Mouse (Mus musculus): ENCODE measurements around the gene Ctsd. TPM values are rescaled to one million over a fixed set of nuclear protein-coding genes. Genes with fewer than 3 reads are reported as not detected.

Ctsd gene
- polyA plus RNA-seq, 1 experiment from 2014 or later: 323 TPM

GRCm38 (mm10) chr7:142385742-142386403 lies 2.0 kb downstream of the Ctsd start:
- WGBS: 87% methylated on average over 3 of the region's 3 CpGs
- no peak overlapping the region for H3K9ac ChIP-seq

GRCm38 (mm10) chr7:142384306-142384705 lies 3.5 kb downstream of the Ctsd start:
- Histone ChIP-seq H3K27me3 (replicated peaks) (no peaks in the 10 kb centered on the region), H3K36me3 (peaks cover 50% of the 10 kb centered on the region), H3K9ac (no peak overlapping the region), H3K4me2 (no peak overlapping the region), H3K9me3 (no peaks in the 10 kb centered on the region), H3K27ac (no peak overlapping the region), H3K4me3 (replicated peaks) (no peak overlapping the region), H3K4me1 (peaks cover 17% of the 10 kb centered on the region)
- ATAC-seq (ENCODE audit: insufficient read depth, low FRiP score, low read depth): no peak
- 82% methylated on average over 10 of the region's 10 CpGs for WGBS

More at GRCm38 (mm10) chr7:142385742-142386403, 2.0 kb downstream of the Ctsd start:
- peaks cover 17% of the 10 kb centered on the region for H3K4me1 ChIP-seq
- peak overlapping the region; percentile 78 for H3K4me2 ChIP-seq
- H3K9me3 ChIP-seq: no peaks in the 10 kb centered on the region
- H3K27ac ChIP-seq: no peak overlapping the region
- H3K36me3 ChIP-seq: peaks cover 35% of the 10 kb centered on the region
- peak overlapping the region; percentile 85 for H3K4me3 ChIP-seq (replicated peaks)
- ATAC-seq (ENCODE audit: insufficient read depth, low FRiP score, low read depth): no peak
- H3K27me3 ChIP-seq (replicated peaks): no peaks in the 10 kb centered on the region

GRCm38 (mm10) chr7:142382567-142382966 lies 5.3 kb downstream of the Ctsd start, which contains the start of gene Gm49369:
Gene Gm49369 (minus strand): TSS chr7:142382667.
- H3K9me3 ChIP-seq: no peaks in the 10 kb centered on the region
- H3K36me3 ChIP-seq: peaks cover 65% of the 10 kb centered on the region
- no peak within 1 kb of the TSS for H3K9ac ChIP-seq
- H3K27me3 ChIP-seq (replicated peaks): no peaks in the 10 kb centered on the region
- ATAC-seq (ENCODE audit: insufficient read depth, low FRiP score, low read depth): no peak
- H3K27ac ChIP-seq: no peak within 1 kb of the TSS
- no peak within 1 kb of the TSS for H3K4me3 ChIP-seq (replicated peaks)
- H3K4me2 ChIP-seq: no peak within 1 kb of the TSS
- H3K4me1 ChIP-seq: peaks cover 21% of the 10 kb centered on the region
- WGBS: 96% methylated on average over 5 of the region's 5 CpGs

- WGBS: 74% methylated on average over 4 of the region's 4 CpGs
- peaks cover 12% of the 10 kb centered on the region for H3K4me1 ChIP-seq
- no peaks in the 10 kb centered on the region for H3K27me3 ChIP-seq (replicated peaks)
- no peaks in the 10 kb centered on the region for H3K9me3 ChIP-seq
- H3K4me3 ChIP-seq (replicated peaks): no peak overlapping the region
- no peak for ATAC-seq (ENCODE audit: insufficient read depth, low FRiP score, low read depth)
- H3K4me2 ChIP-seq: no peak overlapping the region
- no peak overlapping the region for H3K9ac ChIP-seq
- peaks cover 73% of the 10 kb centered on the region for H3K36me3 ChIP-seq
- no peak overlapping the region for H3K27ac ChIP-seq
Measured at GRCm38 (mm10) chr7:142381175-142381574, 6.7 kb downstream of the Ctsd start.

- Histone ChIP-seq H3K27ac (no peak overlapping the region), H3K4me1 (0 out of 2 replicates have a peak, but pooled peaks cover 4% of the 10 kb centered on the region), H3K9ac (no peak overlapping the region), H3K9me3 (no peaks in the 10 kb centered on the region), H3K27me3 (replicated peaks) (no peaks in the 10 kb centered on the region), H3K4me3 (replicated peaks) (no peak overlapping the region), H3K4me2 (no peak overlapping the region), H3K36me3 (peaks cover 72% of the 10 kb centered on the region)
- ATAC-seq (ENCODE audit: insufficient read depth, low FRiP score, low read depth): no peak
- WGBS: 66% methylated on average over 6 of the region's 6 CpGs
Measured at GRCm38 (mm10) chr7:142379186-142379585, 8.7 kb downstream of the Ctsd start.

GRCm38 (mm10) chr7:142377233-142377925 lies 10.5 kb downstream of the Ctsd start:
- Histone ChIP-seq H3K27me3 (replicated peaks) (peaks cover 8% of the 10 kb centered on the region), H3K4me2 (no peak overlapping the region), H3K9ac (no peak overlapping the region), H3K36me3 (peaks cover 57% of the 10 kb centered on the region), H3K27ac (0 out of 2 replicates have a peak overlapping the region, but pooled peaks have one; percentile 31), H3K4me1 (0 out of 2 replicates have a peak, but pooled peaks cover 6% of the 10 kb centered on the region), H3K9me3 (no peaks in the 10 kb centered on the region), H3K4me3 (replicated peaks) (no peak overlapping the region)
- 70% methylated on average over 14 of the region's 14 CpGs for WGBS
- ATAC-seq (ENCODE audit: insufficient read depth, low FRiP score, low read depth): peak; percentile 64; the same call in 1 of the 2 replicates

- Histone ChIP-seq H3K27ac (no peak overlapping the region), H3K4me2 (no peak overlapping the region), H3K4me1 (peaks cover 16% of the 10 kb centered on the region; the same call in 1 of the 2 replicates), H3K36me3 (peaks cover 45% of the 10 kb centered on the region), H3K9ac (no peak overlapping the region), H3K9me3 (no peaks in the 10 kb centered on the region), H3K27me3 (replicated peaks) (peaks cover 21% of the 10 kb centered on the region), H3K4me3 (replicated peaks) (no peak overlapping the region)
- WGBS: 71% methylated on average over 4 of the region's 4 CpGs
- no peak for ATAC-seq (ENCODE audit: insufficient read depth, low FRiP score, low read depth)
Measured at GRCm38 (mm10) chr7:142376096-142376495, 11.7 kb downstream of the Ctsd start.

GRCm38 (mm10) chr7:142375261-142375724 lies 12.5 kb downstream of the Ctsd start:
- H3K4me2 ChIP-seq: no peak overlapping the region

GRCm38 (mm10) chr7:142374413-142375015 lies 13.3 kb downstream of the Ctsd start:
- Histone ChIP-seq H3K27ac (no peak overlapping the region), H3K4me1 (peaks cover 16% of the 10 kb centered on the region; the same call in 1 of the 2 replicates), H3K27me3 (replicated peaks) (peaks cover 33% of the 10 kb centered on the region), H3K9ac (no peak overlapping the region), H3K9me3 (no peaks in the 10 kb centered on the region), H3K4me3 (replicated peaks) (no peak overlapping the region), H3K4me2 (no peak overlapping the region), H3K36me3 (peaks cover 30% of the 10 kb centered on the region)
- ATAC-seq (ENCODE audit: insufficient read depth, low FRiP score, low read depth): no peak
- WGBS: 89% methylated on average over 5 of the region's 5 CpGs

More at GRCm38 (mm10) chr7:142375261-142375724, 12.5 kb downstream of the Ctsd start:
- ATAC-seq (ENCODE audit: insufficient read depth, low FRiP score, low read depth): no peak
- Histone ChIP-seq H3K36me3 (peaks cover 38% of the 10 kb centered on the region), H3K4me1 (peaks cover 16% of the 10 kb centered on the region; the same call in 1 of the 2 replicates), H3K9ac (no peak overlapping the region), H3K27me3 (replicated peaks) (peaks cover 29% of the 10 kb centered on the region), H3K27ac (no peak overlapping the region), H3K4me3 (replicated peaks) (no peak overlapping the region), H3K9me3 (no peaks in the 10 kb centered on the region)
- WGBS: 78% methylated on average over 6 of the region's 6 CpGs

GRCm38 (mm10) chr7:142373641-142374412 lies 14.0 kb downstream of the Ctsd start, which contains the start of gene Ifitm10:
Gene Ifitm10 (minus strand): TSS chr7:142373753.
- WGBS: 70% methylated on average over 8 of the region's 8 CpGs
- Histone ChIP-seq H3K27ac (no peak within 1 kb of the TSS), H3K36me3 (peaks cover 24% of the 10 kb centered on the region; the same call in 1 of the 2 replicates), H3K4me3 (replicated peaks) (no peak within 1 kb of the TSS), H3K9ac (no peak within 1 kb of the TSS), H3K27me3 (replicated peaks) (peaks cover 33% of the 10 kb centered on the region), H3K4me2 (peak within 1 kb of the TSS; percentile 90), H3K9me3 (no peaks in the 10 kb centered on the region), H3K4me1 (peaks cover 16% of the 10 kb centered on the region; the same call in 1 of the 2 replicates)
- no peak for ATAC-seq (ENCODE audit: insufficient read depth, low FRiP score, low read depth)

GRCm38 (mm10) chr7:142373039-142373438 lies 14.8 kb downstream of the Ctsd start:
- Histone ChIP-seq H3K27ac (no peak overlapping the region), H3K4me2 (no peak overlapping the region), H3K27me3 (replicated peaks) (peaks cover 33% of the 10 kb centered on the region), H3K4me1 (peaks cover 14% of the 10 kb centered on the region; the same call in 1 of the 2 replicates), H3K36me3 (peaks cover 18% of the 10 kb centered on the region; the same call in 1 of the 2 replicates), H3K9ac (no peak overlapping the region), H3K4me3 (replicated peaks) (no peak overlapping the region), H3K9me3 (no peaks in the 10 kb centered on the region)
- ATAC-seq (ENCODE audit: insufficient read depth, low FRiP score, low read depth): no peak
- 77% methylated on average over 5 of the region's 5 CpGs for WGBS
